Comparison of ENCODE assay signal across 32 mouse cellular contexts in the genomic region with DNA sequence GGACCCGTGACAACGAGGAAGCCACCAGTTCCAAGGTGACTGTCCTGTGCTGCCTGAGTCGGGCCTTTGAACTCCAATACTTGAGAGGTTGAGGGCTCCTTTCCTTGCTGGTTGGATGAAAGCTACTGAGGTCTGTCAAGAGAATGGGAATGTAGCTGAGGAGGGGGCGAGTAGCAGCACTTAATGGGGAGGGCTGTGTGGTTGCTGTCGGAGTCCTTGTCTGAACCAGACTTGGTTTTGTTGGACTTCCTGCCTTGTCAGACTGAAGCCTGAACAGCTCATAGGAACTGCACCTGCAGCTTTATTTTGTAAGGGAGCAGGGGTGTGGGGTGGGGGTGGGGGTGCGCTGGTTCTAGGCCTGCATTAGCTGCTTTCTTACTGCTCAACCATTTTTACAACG. TPM values are rescaled to one million over a fixed set of nuclear protein-coding genes. Genes with fewer than 3 reads are reported as not detected.
A peak's percentile ranks its signal among the peaks of the same experiment; 100 is the strongest.
DNase-seq lines count a peak whose midpoint lies in the region; ATAC-seq and TF ChIP-seq lines count a peak whose summit lies in the region.
"Had no signal": no experiment of that assay in that cellular context is flagged by ENCODE, and none has a peak within 500 bp of the region (broad histone marks: within the 10 kb centered on the region; RNA-seq: fewer than 3 reads in every experiment).

No protein-coding gene starts in this region.

- no peak for DNase-seq in heart, adult 18-20 months
- DNase-seq in thymus, adult 2 months, result peak; percentile 48
- DNase-seq in thymus, postnatal 14 days, result peak; percentile 67
- DNase-seq in thymus, postnatal 4 days, result peak; percentile 65
- DNase-seq in adrenal gland, adult 18-20 months (ENCODE audit: low spot score in 2 of 2), result no peak
- no peak for DNase-seq in left cerebral cortex, postnatal 4 days
- DNase-seq in urinary bladder, postnatal 36 days (ENCODE audit: low spot score in 2 of 2), result no peak
- DNase-seq: adrenal gland, adult 2 months; adrenal gland, postnatal 14 days; cerebellum, adult 11 months; cerebellum, adult 9-10 months; cerebellum, postnatal 14 days; gastrocnemius, postnatal 10 days; gastrocnemius, postnatal 36 days had no signal

- no peak overlapping the region for H3K4me3 ChIP-seq in heart, embryonic 16.5 days (ENCODE audit: low read length)
- peak overlapping the region; percentile 35 for H3K4me3 ChIP-seq in thymus, adult 2 months (ENCODE audit: control insufficient read depth, insufficient read depth, low read length)
- H3K4me3 ChIP-seq: forebrain, embryonic 10.5 days; forebrain, embryonic 13.5 days; heart, embryonic 12.5 days; heart, embryonic 15.5 days; hindbrain, embryonic 12.5 days; hindbrain, embryonic 15.5 days had no signal

- no peak overlapping the region for H3K9ac ChIP-seq in heart, embryonic 16.5 days (ENCODE audit: low read length)
- H3K9ac ChIP-seq: forebrain, embryonic 13.5 days; heart, embryonic 12.5 days; heart, embryonic 15.5 days; hindbrain, embryonic 12.5 days; hindbrain, embryonic 15.5 days had no signal

- TF ChIP-seq POLR2A in thymus, adult 2 months (IDR thresholded peaks at IDR 0.05; ENCODE audit: control insufficient read depth, extremely low read depth, insufficient read depth, low read length, poor library complexity), result 0 out of 2 replicates have a peak, but pooled peaks have one; percentile 32

- intact Hi-C loops in left cerebral cortex, postnatal 4 days (cut with DNase I), result no loop called here

- ATAC-seq in heart, embryonic 16.5 days (replicated peaks; ENCODE audit: extremely low read depth, insufficient read depth, low FRiP score), result peak; percentile 42; the same call in 1 of the 2 replicates
- ATAC-seq: forebrain, embryonic 16.5 days; Patski had no signal

- no peaks in the 10 kb centered on the region for H3K27me3 ChIP-seq in heart, embryonic 16.5 days (ENCODE audit: control insufficient read depth, insufficient read depth, low read length)
- no peaks in the 10 kb centered on the region for H3K27me3 ChIP-seq in thymus, adult 2 months (ENCODE audit: control insufficient read depth, insufficient read depth, low read length)
- H3K27me3 ChIP-seq: CH12.LX; heart, embryonic 15.5 days; hindbrain, embryonic 12.5 days had no signal

- H3K36me3 ChIP-seq in heart, embryonic 16.5 days (ENCODE audit: control insufficient read depth, insufficient read depth), result no peaks in the 10 kb centered on the region
- H3K36me3 ChIP-seq in thymus, adult 2 months (ENCODE audit: control insufficient read depth, insufficient read depth, low read length), result peaks cover 93% of the 10 kb centered on the region
- H3K36me3 ChIP-seq: forebrain, embryonic 10.5 days; heart, embryonic 12.5 days; heart, embryonic 15.5 days; hindbrain, embryonic 12.5 days; hindbrain, embryonic 15.5 days had no signal

- WGBS in heart, embryonic 16.5 days, result 76% methylated on average over 7 of the region's 7 CpGs
- WGBS in thymus, adult 2 months, result 19% methylated on average over 7 of the region's 7 CpGs

- H3K4me1 ChIP-seq in heart, embryonic 16.5 days (ENCODE audit: control insufficient read depth, insufficient read depth, low read length), result 0 out of 2 replicates have a peak, but pooled peaks cover under 1% of the 10 kb centered on the region
- peaks cover 27% of the 10 kb centered on the region for H3K4me1 ChIP-seq in thymus, adult 2 months (replicated peaks; ENCODE audit: control insufficient read depth, insufficient read depth, low read length)
- H3K4me1 ChIP-seq: heart, embryonic 15.5 days had no signal

- no peak overlapping the region for H3K4me2 ChIP-seq in heart, embryonic 16.5 days (ENCODE audit: low read depth, low read length)
- H3K4me2 ChIP-seq: forebrain, embryonic 13.5 days; heart, embryonic 12.5 days; heart, embryonic 15.5 days; hindbrain, embryonic 12.5 days; hindbrain, embryonic 15.5 days had no signal

- peak overlapping the region; percentile 45; the same call in 1 of the 2 replicates for H3K27ac ChIP-seq in heart, embryonic 16.5 days (ENCODE audit: low read length)
- peak overlapping the region; percentile 98 for H3K27ac ChIP-seq in thymus, adult 2 months (ENCODE audit: control insufficient read depth, insufficient read depth, low read length)
- H3K27ac ChIP-seq: forebrain, embryonic 10.5 days; forebrain, embryonic 13.5 days; heart, embryonic 15.5 days; hindbrain, embryonic 12.5 days; hindbrain, embryonic 15.5 days had no signal

- TF ChIP-seq CTCF in thymus, adult 2 months (IDR thresholded peaks at IDR 0.05; ENCODE audit: borderline replicate concordance, control insufficient read depth, extremely low read depth, insufficient read depth, low read length, poor library complexity), result no peak

- no peaks in the 10 kb centered on the region for H3K9me3 ChIP-seq in heart, embryonic 16.5 days (replicated peaks; ENCODE audit: control insufficient read depth, low read length)
- H3K9me3 ChIP-seq: forebrain, embryonic 10.5 days; forebrain, embryonic 13.5 days; heart, embryonic 12.5 days; heart, embryonic 15.5 days; hindbrain, embryonic 12.5 days; hindbrain, embryonic 15.5 days had no signal

RNA-seq across cellular contexts. Expression of a gene that starts 19.8 kb away (rescaled TPM):
- polyA plus RNA-seq in heart, embryonic 16.5 days (2015; fragmentation: Nextera tagmentation; extraction: Ambion mirVana), result not detected in 2 replicates
- total RNA-seq in heart, adult 18-20 months (2021), result not detected
- 0.16 TPM in 1 of 2 replicates, not detected in the other for polyA plus RNA-seq in thymus, adult 2 months (2012; rRNA removed)
- not detected for total RNA-seq in adrenal gland, adult 18-20 months (2021)
- not detected for total RNA-seq in left cerebral cortex, postnatal 4 days (2021)
- total RNA-seq: adrenal gland, adult 2 months; adrenal gland, postnatal 14 days; adrenal gland, postnatal 4 days; CH12.LX; G1E; gastrocnemius, adult 18-20 months; gastrocnemius, postnatal 10 days; gastrocnemius, postnatal 36 days; granulocyte monocyte progenitor cell, adult 5-6 weeks; heart, adult 8-10 months; heart, postnatal 25 days; hematopoietic stem cell, adult 5-6 weeks had no signal
- polyA plus RNA-seq: adrenal gland, adult 2 months; embryonic facial prominence, embryonic 11.5 days; forebrain, embryonic 10.5 days; forebrain, embryonic 13.5 days; forebrain, embryonic 16.5 days; G1E; heart, embryonic 12.5 days; heart, embryonic 15.5 days; Patski had no signal

RNA-seq across cellular contexts. Expression of a gene that starts 31.9 kb away (rescaled TPM):
- 4.9 and 11.3 TPM in 2 replicates for polyA plus RNA-seq in heart, embryonic 16.5 days (2015; fragmentation: Nextera tagmentation; extraction: Ambion mirVana)
- total RNA-seq in heart, adult 18-20 months (2021), result 1 to 10 TPM; 2.4 to 2.6 TPM
- polyA plus RNA-seq in thymus, adult 2 months (2012; rRNA removed), result 153 TPM in 2 replicates
- 1 to 10 TPM; 2.4 to 3.6 TPM for total RNA-seq in adrenal gland, adult 18-20 months (2021)
- 1 to 10 TPM; 3.7 to 4.5 TPM for total RNA-seq in left cerebral cortex, postnatal 4 days (2021)
- polyA plus RNA-seq: Patski had no signal

Comparison
In these comparisons a context has a peak if more than half of its experiments do, and no peak if none do; other contexts are left out.
1. DNase-seq: peak in thymus, adult 2 months (single experiment), thymus, postnatal 14 days (single experiment) and thymus, postnatal 4 days (single experiment); none in heart, adult 18-20 months (0 of 2), adrenal gland, adult 18-20 months (0 of 2), left cerebral cortex, postnatal 4 days (single experiment) and urinary bladder, postnatal 36 days (0 of 2).